Mouse (Mus musculus) bone marrow macrophage, adult 2 months (primary cell): Measurements from ENCODE around the gene Prune1.

Experiments used
- CTCF ChIP-seq: IDR thresholded peaks from 2 replicates; pipeline ENCODE4 v1.5.1; 2012; ENCODE audit warnings: low read depth, mild to moderate bottlenecking, low read length, moderate library complexity
- POLR2A ChIP-seq: IDR thresholded peaks from 2 replicates; pipeline ENCODE4 v1.6.1; 2012; ENCODE audit warnings: mild to moderate bottlenecking, low read depth, low read length, borderline replicate concordance

GRCm38 (mm10) chr3:95331528-95331927, 49.7 kb upstream of the Prune1 start:
- no peak for TF ChIP-seq CTCF
- TF ChIP-seq POLR2A: no peak
